In genomic region chr2:129024820-129025219, GRCm38 (mm10) we compare ENCODE assay signal across 25 mouse cellular contexts. TPM values are rescaled to one million over a fixed set of nuclear protein-coding genes. Genes with fewer than 3 reads are reported as not detected.
DNase-seq lines count a peak whose midpoint lies in the region; ATAC-seq and TF ChIP-seq lines count a peak whose summit lies in the region.
"Had no signal": no experiment of that assay in that cellular context is flagged by ENCODE, and none has a peak within 500 bp of the region (broad histone marks: within the 10 kb centered on the region; RNA-seq: fewer than 3 reads in every experiment).

No protein-coding gene starts in this region.

- no peaks in the 10 kb centered on the region for H3K4me1 ChIP-seq in lung, embryonic 14.5 days (ENCODE audit: insufficient read depth)
- no peaks in the 10 kb centered on the region for H3K4me1 ChIP-seq in midbrain, embryonic 15.5 days
- no peaks in the 10 kb centered on the region for H3K4me1 ChIP-seq in embryonic facial prominence, embryonic 10.5 days
- H3K4me1 ChIP-seq: forebrain, embryonic 12.5 days; heart, embryonic 15.5 days; hindbrain, embryonic 15.5 days; limb, embryonic 12.5 days; liver, embryonic 12.5 days; midbrain, embryonic 12.5 days; neural tube, embryonic 13.5 days had no signal

- no peak for TF ChIP-seq CTCF in lung, embryonic 14.5 days (IDR thresholded peaks at IDR 0.05; ENCODE audit: low read depth)

- H3K9me3 ChIP-seq in lung, embryonic 14.5 days (ENCODE audit: low read depth, low read length): no peaks in the 10 kb centered on the region
- no peaks in the 10 kb centered on the region for H3K9me3 ChIP-seq in midbrain, embryonic 15.5 days
- no peaks in the 10 kb centered on the region for H3K9me3 ChIP-seq in embryonic facial prominence, embryonic 10.5 days
- H3K9me3 ChIP-seq: forebrain, embryonic 12.5 days; heart, embryonic 15.5 days; hindbrain, embryonic 15.5 days; limb, embryonic 12.5 days; liver, embryonic 12.5 days; midbrain, embryonic 12.5 days; neural tube, embryonic 13.5 days had no signal

- H3K4me3 ChIP-seq in lung, embryonic 14.5 days (ENCODE audit: low read depth, low read length): no peak overlapping the region
- H3K4me3 ChIP-seq in midbrain, embryonic 15.5 days: no peak overlapping the region
- H3K4me3 ChIP-seq in embryonic facial prominence, embryonic 10.5 days: no peak overlapping the region
- H3K4me3 ChIP-seq: forebrain, embryonic 12.5 days; heart, adult 2 months; heart, embryonic 15.5 days; hindbrain, embryonic 15.5 days; limb, embryonic 12.5 days; liver, embryonic 12.5 days; midbrain, embryonic 12.5 days; neural tube, embryonic 13.5 days had no signal

- WGBS in lung, embryonic 14.5 days: 59% methylated on average over 9 of the region's 9 CpGs
- WGBS in midbrain, embryonic 15.5 days: 86% methylated on average over 9 of the region's 9 CpGs
- 79% methylated on average over 9 of the region's 9 CpGs for WGBS in embryonic facial prominence, embryonic 10.5 days

- H3K4me2 ChIP-seq in lung, embryonic 14.5 days: no peak overlapping the region
- H3K4me2 ChIP-seq in midbrain, embryonic 15.5 days: no peak overlapping the region
- H3K4me2 ChIP-seq: forebrain, embryonic 12.5 days; heart, embryonic 15.5 days; hindbrain, embryonic 15.5 days; limb, embryonic 12.5 days; liver, embryonic 12.5 days; midbrain, embryonic 12.5 days; neural tube, embryonic 13.5 days had no signal

- H3K36me3 ChIP-seq in lung, embryonic 14.5 days (ENCODE audit: insufficient read depth): no peaks in the 10 kb centered on the region
- H3K36me3 ChIP-seq in midbrain, embryonic 15.5 days (replicated peaks): no peaks in the 10 kb centered on the region
- no peaks in the 10 kb centered on the region for H3K36me3 ChIP-seq in embryonic facial prominence, embryonic 10.5 days (replicated peaks)
- H3K36me3 ChIP-seq: forebrain, embryonic 12.5 days; heart, embryonic 15.5 days; hindbrain, embryonic 15.5 days; limb, embryonic 12.5 days; liver, embryonic 12.5 days; midbrain, embryonic 12.5 days had no signal

- no peak overlapping the region for H3K9ac ChIP-seq in lung, embryonic 14.5 days
- no peak overlapping the region for H3K9ac ChIP-seq in midbrain, embryonic 15.5 days
- H3K9ac ChIP-seq: forebrain, embryonic 12.5 days; heart, embryonic 15.5 days; hindbrain, embryonic 15.5 days; limb, embryonic 12.5 days; liver, embryonic 12.5 days; midbrain, embryonic 12.5 days; neural tube, embryonic 13.5 days had no signal

- DNase-seq in urinary bladder, postnatal 25 days (ENCODE audit: low spot score): peak; percentile 8
- no peak for DNase-seq in urinary bladder, adult 2 months (ENCODE audit: low spot score)
- peak; percentile 45 for DNase-seq in adrenal gland, postnatal 14 days
- DNase-seq in lung, embryonic 14.5 days: peak; percentile 10
- DNase-seq in lung, postnatal 4 days: peak; percentile 21 to 69
- no peak for DNase-seq in spleen, postnatal 4 days (ENCODE audit: low spot score in 2 of 2)
- DNase-seq in embryonic facial prominence, embryonic 10.5 days (ENCODE audit: low spot score): no peak
- DNase-seq: cerebellum, adult 11-12 months; cerebellum, postnatal 25 days; heart, postnatal 4 days; right cerebral cortex, postnatal 25 days had no signal

- H3K27me3 ChIP-seq in lung, embryonic 14.5 days (ENCODE audit: insufficient read depth, low read length): no peaks in the 10 kb centered on the region
- no peaks in the 10 kb centered on the region for H3K27me3 ChIP-seq in midbrain, embryonic 15.5 days (replicated peaks)
- H3K27me3 ChIP-seq in embryonic facial prominence, embryonic 10.5 days (replicated peaks; ENCODE audit: low read depth, poor library complexity, severe bottlenecking): no peaks in the 10 kb centered on the region
- H3K27me3 ChIP-seq: forebrain, embryonic 12.5 days; heart, embryonic 15.5 days; hindbrain, embryonic 15.5 days; limb, embryonic 12.5 days; liver, embryonic 12.5 days; midbrain, embryonic 12.5 days; neural tube, embryonic 13.5 days had no signal

- no peak for ATAC-seq in lung, embryonic 14.5 days (ENCODE audit: insufficient read depth)
- ATAC-seq in midbrain, embryonic 15.5 days (replicated peaks): no peak
- ATAC-seq: intestine, embryonic 16.5 days; liver, embryonic 12.5 days had no signal

- no peak overlapping the region for H3K27ac ChIP-seq in lung, embryonic 14.5 days (ENCODE audit: low read depth)
- H3K27ac ChIP-seq in midbrain, embryonic 15.5 days: no peak overlapping the region
- no peak overlapping the region for H3K27ac ChIP-seq in embryonic facial prominence, embryonic 10.5 days (replicated peaks)
- H3K27ac ChIP-seq: forebrain, embryonic 12.5 days; heart, adult 2 months; heart, embryonic 15.5 days; hindbrain, embryonic 15.5 days; limb, embryonic 12.5 days; liver, embryonic 12.5 days; macrophage; midbrain, embryonic 12.5 days; neural tube, embryonic 13.5 days had no signal

RNA-seq across cellular contexts. Expression of gene Vinac1, which starts 23.2 kb away (rescaled TPM):
- polyA plus RNA-seq in urinary bladder, adult 2 months (2012; rRNA removed): 0.13 and 0.17 TPM in 2 replicates
- 0.11 TPM in 2 replicates for total RNA-seq in adrenal gland, postnatal 14 days (2021)
- polyA plus RNA-seq in lung, embryonic 14.5 days (2014; fragmentation: Nextera tagmentation; extraction: Ambion mirVana): 0.17 and 0.23 TPM in 2 replicates
- 0.87 and 1.0 TPM in 2 replicates for polyA plus RNA-seq in midbrain, embryonic 15.5 days (2015; fragmentation: Nextera tagmentation; extraction: Ambion mirVana)
- polyA plus RNA-seq in embryonic facial prominence, embryonic 10.5 days (2016; fragmentation: Nextera tagmentation; extraction: Ambion mirVana): 0.07 TPM in 1 of 2 replicates, not detected in the other
- total RNA-seq: gastrocnemius, adult 8-10 months; heart, adult 2 months had no signal
- polyA plus RNA-seq: kidney, embryonic 16.5 days; macrophage; spleen, adult 2 months had no signal

RNA-seq across cellular contexts. Expression of gene Ttl, which starts 40.9 kb away (rescaled TPM):
- 10.1 and 12.0 TPM in 2 replicates for polyA plus RNA-seq in urinary bladder, adult 2 months (2012; rRNA removed)
- total RNA-seq in adrenal gland, postnatal 14 days (2021): 11.0 and 11.2 TPM in 2 replicates
- polyA plus RNA-seq in lung, embryonic 14.5 days (2014; fragmentation: Nextera tagmentation; extraction: Ambion mirVana): 16.5 and 17.5 TPM in 2 replicates
- 32.2 and 32.9 TPM in 2 replicates for polyA plus RNA-seq in midbrain, embryonic 15.5 days (2015; fragmentation: Nextera tagmentation; extraction: Ambion mirVana)
- 14.3 and 14.7 TPM in 2 replicates for polyA plus RNA-seq in embryonic facial prominence, embryonic 10.5 days (2016; fragmentation: Nextera tagmentation; extraction: Ambion mirVana)

RNA-seq across cellular contexts. Expression of gene Gm10762, which starts 57.3 kb away (rescaled TPM):
- polyA plus RNA-seq in urinary bladder, adult 2 months (2012; rRNA removed): 3.8 and 4.0 TPM in 2 replicates
- 10.7 and 13.0 TPM in 2 replicates for total RNA-seq in adrenal gland, postnatal 14 days (2021)
- polyA plus RNA-seq in lung, embryonic 14.5 days (2014; fragmentation: Nextera tagmentation; extraction: Ambion mirVana): 15.8 and 16.7 TPM in 2 replicates
- 19.1 and 19.7 TPM in 2 replicates for polyA plus RNA-seq in midbrain, embryonic 15.5 days (2015; fragmentation: Nextera tagmentation; extraction: Ambion mirVana)
- 14.8 and 16.2 TPM in 2 replicates for polyA plus RNA-seq in embryonic facial prominence, embryonic 10.5 days (2016; fragmentation: Nextera tagmentation; extraction: Ambion mirVana)

RNA-seq across cellular contexts. Expression of gene Zc3h6, which starts 57.6 kb away (rescaled TPM):
- 2.4 and 4.6 TPM in 2 replicates for polyA plus RNA-seq in urinary bladder, adult 2 months (2012; rRNA removed)
- total RNA-seq in adrenal gland, postnatal 14 days (2021): 4.1 and 7.1 TPM in 2 replicates
- 1.3 and 1.6 TPM in 2 replicates for polyA plus RNA-seq in lung, embryonic 14.5 days (2014; fragmentation: Nextera tagmentation; extraction: Ambion mirVana)
- 4.2 and 4.3 TPM in 2 replicates for polyA plus RNA-seq in midbrain, embryonic 15.5 days (2015; fragmentation: Nextera tagmentation; extraction: Ambion mirVana)
- 1.0 and 1.1 TPM in 2 replicates for polyA plus RNA-seq in embryonic facial prominence, embryonic 10.5 days (2016; fragmentation: Nextera tagmentation; extraction: Ambion mirVana)

Comparison
In these comparisons a context has a peak if more than half of its experiments do, and no peak if none do; other contexts are left out.
1. DNase-seq: peak in urinary bladder, postnatal 25 days (single experiment), adrenal gland, postnatal 14 days (single experiment), lung, embryonic 14.5 days (single experiment) and lung, postnatal 4 days (2 of 2); none in urinary bladder, adult 2 months (single experiment), spleen, postnatal 4 days (0 of 2) and embryonic facial prominence, embryonic 10.5 days (single experiment).